Mouse (Mus musculus): ENCODE data around the gene Cacnb2. TPM values are rescaled to one million over a fixed set of nuclear protein-coding genes. Genes with fewer than 3 reads are reported as not detected.

The Cacnb2 gene
- polyA plus RNA-seq, 1 experiment from 2014 or later: 14.3 TPM

- no peak overlapping the region; a peak in 1 of 4 replicates for H3K27ac ChIP-seq (replicated peaks in 1 of 2; ENCODE audit: control insufficient read depth in 1 of 2, insufficient read depth in 1 of 2, low read depth in 2 of 2, low read length in 2 of 2)
Observed at GRCm38 (mm10) chr2:14739510-14739909, 136.6 kb downstream of the Cacnb2 start.

GRCm38 (mm10) chr2:14740359-14740758 is 137.5 kb downstream of the Cacnb2 start:
- no peak overlapping the region for H3K4me2 ChIP-seq (ENCODE audit: low read length)
- H3K9me3 ChIP-seq (ENCODE audit: control insufficient read depth, low read length): no peaks in the 10 kb centered on the region
- H3K27me3 ChIP-seq (ENCODE audit: control insufficient read depth, insufficient read depth, low read length): no peaks in the 10 kb centered on the region
- no peak overlapping the region for H3K4me3 ChIP-seq (ENCODE audit: control insufficient read depth in 1 of 2, insufficient read depth in 1 of 2, low read depth in 1 of 2, low read length in 2 of 2)
- WGBS: 66% methylated on average over 7 of the region's 7 CpGs
- H3K36me3 ChIP-seq (ENCODE audit: control insufficient read depth, insufficient read depth, low read length): no peaks in the 10 kb centered on the region
- peaks cover 2 to 20% of the 10 kb centered on the region in 2 experiments; a peak in 2 of 4 replicates for H3K4me1 ChIP-seq (ENCODE audit: control insufficient read depth in 2 of 2, insufficient read depth in 2 of 2, low read length in 2 of 2)
- H3K27ac ChIP-seq (replicated peaks in 1 of 2; ENCODE audit: control insufficient read depth in 1 of 2, insufficient read depth in 1 of 2, low read depth in 2 of 2, low read length in 2 of 2): no peak overlapping the region
- ATAC-seq (ENCODE audit: insufficient number of reproducible peaks, insufficient read depth, low FRiP score, low read depth): no peak
- H3K9ac ChIP-seq (ENCODE audit: low read length): no peak overlapping the region

More at GRCm38 (mm10) chr2:14739510-14739909, 136.6 kb downstream of the Cacnb2 start:
- ATAC-seq (ENCODE audit: insufficient number of reproducible peaks, insufficient read depth, low FRiP score, low read depth): no peak
- no peaks in the 10 kb centered on the region for H3K36me3 ChIP-seq (ENCODE audit: control insufficient read depth, insufficient read depth, low read length)
- no peak overlapping the region for H3K9ac ChIP-seq (ENCODE audit: low read length)
- 87% methylated on average over 15 of the region's 15 CpGs for WGBS
- H3K4me3 ChIP-seq (ENCODE audit: control insufficient read depth in 1 of 2, insufficient read depth in 1 of 2, low read depth in 1 of 2, low read length in 2 of 2): no peak overlapping the region
- H3K9me3 ChIP-seq (ENCODE audit: control insufficient read depth, low read length): no peaks in the 10 kb centered on the region
- no peaks in the 10 kb centered on the region for H3K27me3 ChIP-seq (ENCODE audit: control insufficient read depth, insufficient read depth, low read length)
- H3K4me2 ChIP-seq (ENCODE audit: low read length): no peak overlapping the region
- peaks cover 2 to 18% of the 10 kb centered on the region in 2 experiments; a peak in 2 of 4 replicates for H3K4me1 ChIP-seq (ENCODE audit: control insufficient read depth in 2 of 2, insufficient read depth in 2 of 2, low read length in 2 of 2)

- Histone ChIP-seq H3K27ac (replicated peaks in 1 of 2; ENCODE audit: control insufficient read depth in 1 of 2, insufficient read depth in 1 of 2, low read depth in 2 of 2, low read length in 2 of 2) (no peak overlapping the region), H3K9me3 (ENCODE audit: control insufficient read depth, low read length) (no peaks in the 10 kb centered on the region), H3K4me3 (ENCODE audit: control insufficient read depth in 1 of 2, insufficient read depth in 1 of 2, low read depth in 1 of 2, low read length in 2 of 2) (no peak overlapping the region), H3K9ac (ENCODE audit: low read length) (no peak overlapping the region), H3K4me1 (ENCODE audit: control insufficient read depth in 2 of 2, insufficient read depth in 2 of 2, low read length in 2 of 2) (peaks cover 0 to 8% of the 10 kb centered on the region in 2 experiments; a peak in 1 of 4 replicates), H3K4me2 (ENCODE audit: low read length) (no peak overlapping the region), H3K36me3 (ENCODE audit: control insufficient read depth, insufficient read depth, low read length) (no peaks in the 10 kb centered on the region), H3K27me3 (ENCODE audit: control insufficient read depth, insufficient read depth, low read length) (no peaks in the 10 kb centered on the region)
- WGBS: 64% methylated on average over 1 of the region's 1 CpGs
- ATAC-seq (ENCODE audit: insufficient number of reproducible peaks, insufficient read depth, low FRiP score, low read depth): no peak
Observed at GRCm38 (mm10) chr2:14744761-14745160, 141.9 kb downstream of the Cacnb2 start.

- ATAC-seq (ENCODE audit: insufficient number of reproducible peaks, insufficient read depth, low FRiP score, low read depth): no peak
- 35% methylated on average over 4 of the region's 4 CpGs for WGBS
- peaks cover 0 to 23% of the 10 kb centered on the region in 2 experiments for H3K4me1 ChIP-seq (ENCODE audit: control insufficient read depth in 2 of 2, insufficient read depth in 2 of 2, low read length in 2 of 2)
- H3K4me3 ChIP-seq (ENCODE audit: control insufficient read depth in 1 of 2, insufficient read depth in 1 of 2, low read depth in 1 of 2, low read length in 2 of 2): no peak overlapping the region
- no peak overlapping the region for H3K4me2 ChIP-seq (ENCODE audit: low read length)
- H3K36me3 ChIP-seq (ENCODE audit: control insufficient read depth, insufficient read depth, low read length): no peaks in the 10 kb centered on the region
- H3K27ac ChIP-seq (replicated peaks in 1 of 2; ENCODE audit: control insufficient read depth in 1 of 2, insufficient read depth in 1 of 2, low read depth in 2 of 2, low read length in 2 of 2): no peak overlapping the region; a peak in 1 of 4 replicates
- H3K9ac ChIP-seq (ENCODE audit: low read length): no peak overlapping the region
- H3K9me3 ChIP-seq (ENCODE audit: control insufficient read depth, low read length): no peaks in the 10 kb centered on the region
- H3K27me3 ChIP-seq (ENCODE audit: control insufficient read depth, insufficient read depth, low read length): no peaks in the 10 kb centered on the region
Observed at GRCm38 (mm10) chr2:14762846-14763245, 160.0 kb downstream of the Cacnb2 start.

- no peak for ATAC-seq (ENCODE audit: insufficient number of reproducible peaks, insufficient read depth, low FRiP score, low read depth)
- no peak overlapping the region for H3K27ac ChIP-seq (replicated peaks in 1 of 2; ENCODE audit: control insufficient read depth in 1 of 2, insufficient read depth in 1 of 2, low read depth in 2 of 2, low read length in 2 of 2)
- 77% methylated on average over 6 of the region's 6 CpGs for WGBS
- H3K36me3 ChIP-seq (ENCODE audit: control insufficient read depth, insufficient read depth, low read length): no peaks in the 10 kb centered on the region
- no peak overlapping the region for H3K4me2 ChIP-seq (ENCODE audit: low read length)
- no peak overlapping the region for H3K9ac ChIP-seq (ENCODE audit: low read length)
- no peaks in the 10 kb centered on the region for H3K27me3 ChIP-seq (ENCODE audit: control insufficient read depth, insufficient read depth, low read length)
- H3K4me3 ChIP-seq (ENCODE audit: control insufficient read depth in 1 of 2, insufficient read depth in 1 of 2, low read depth in 1 of 2, low read length in 2 of 2): no peak overlapping the region
- peaks cover 0 to 23% of the 10 kb centered on the region in 2 experiments for H3K4me1 ChIP-seq (ENCODE audit: control insufficient read depth in 2 of 2, insufficient read depth in 2 of 2, low read length in 2 of 2)
- no peaks in the 10 kb centered on the region for H3K9me3 ChIP-seq (ENCODE audit: control insufficient read depth, low read length)
Observed at GRCm38 (mm10) chr2:14763931-14764330, 161.0 kb downstream of the Cacnb2 start.

GRCm38 (mm10) chr2:14769448-14769847 is 166.6 kb downstream of the Cacnb2 start:
- 84% methylated on average over 1 of the region's 1 CpGs for WGBS
- H3K27me3 ChIP-seq (ENCODE audit: control insufficient read depth, insufficient read depth, low read length): no peaks in the 10 kb centered on the region
- H3K9me3 ChIP-seq (ENCODE audit: control insufficient read depth, low read length): no peaks in the 10 kb centered on the region
- peaks cover 0 to 6% of the 10 kb centered on the region in 2 experiments; a peak in 1 of 4 replicates for H3K4me1 ChIP-seq (ENCODE audit: control insufficient read depth in 2 of 2, insufficient read depth in 2 of 2, low read length in 2 of 2)
- H3K9ac ChIP-seq (ENCODE audit: low read length): no peak overlapping the region
- no peak overlapping the region for H3K27ac ChIP-seq (replicated peaks in 1 of 2; ENCODE audit: control insufficient read depth in 1 of 2, insufficient read depth in 1 of 2, low read depth in 2 of 2, low read length in 2 of 2)
- no peak overlapping the region for H3K4me2 ChIP-seq (ENCODE audit: low read length)
- H3K36me3 ChIP-seq (ENCODE audit: control insufficient read depth, insufficient read depth, low read length): no peaks in the 10 kb centered on the region
- no peak overlapping the region for H3K4me3 ChIP-seq (ENCODE audit: control insufficient read depth in 1 of 2, insufficient read depth in 1 of 2, low read depth in 1 of 2, low read length in 2 of 2)
- ATAC-seq (ENCODE audit: insufficient number of reproducible peaks, insufficient read depth, low FRiP score, low read depth): no peak

GRCm38 (mm10) chr2:14770635-14771034 is 167.7 kb downstream of the Cacnb2 start:
- no peak overlapping the region for H3K9ac ChIP-seq (ENCODE audit: low read length)
- no peak overlapping the region for H3K4me2 ChIP-seq (ENCODE audit: low read length)
- WGBS: 77% methylated on average over 4 of the region's 4 CpGs
- H3K27me3 ChIP-seq (ENCODE audit: control insufficient read depth, insufficient read depth, low read length): no peaks in the 10 kb centered on the region
- no peak overlapping the region for H3K4me3 ChIP-seq (ENCODE audit: control insufficient read depth in 1 of 2, insufficient read depth in 1 of 2, low read depth in 1 of 2, low read length in 2 of 2)
- peaks cover 0 to 4% of the 10 kb centered on the region in 2 experiments; a peak in 2 of 4 replicates for H3K4me1 ChIP-seq (ENCODE audit: control insufficient read depth in 2 of 2, insufficient read depth in 2 of 2, low read length in 2 of 2)
- ATAC-seq (ENCODE audit: insufficient number of reproducible peaks, insufficient read depth, low FRiP score, low read depth): no peak
- H3K27ac ChIP-seq (replicated peaks in 1 of 2; ENCODE audit: control insufficient read depth in 1 of 2, insufficient read depth in 1 of 2, low read depth in 2 of 2, low read length in 2 of 2): no peak overlapping the region
- no peaks in the 10 kb centered on the region for H3K36me3 ChIP-seq (ENCODE audit: control insufficient read depth, insufficient read depth, low read length)
- H3K9me3 ChIP-seq (ENCODE audit: control insufficient read depth, low read length): no peaks in the 10 kb centered on the region

GRCm38 (mm10) chr2:14774375-14774774 is 171.5 kb downstream of the Cacnb2 start:
- Histone ChIP-seq H3K9ac (ENCODE audit: low read length) (no peak overlapping the region), H3K27ac (replicated peaks in 1 of 2; ENCODE audit: control insufficient read depth in 1 of 2, insufficient read depth in 1 of 2, low read depth in 2 of 2, low read length in 2 of 2) (no peak overlapping the region), H3K4me1 (ENCODE audit: control insufficient read depth in 2 of 2, insufficient read depth in 2 of 2, low read length in 2 of 2) (no peaks in the 10 kb centered on the region; a peak in 1 of 4 replicates), H3K4me3 (ENCODE audit: control insufficient read depth in 1 of 2, insufficient read depth in 1 of 2, low read depth in 1 of 2, low read length in 2 of 2) (no peak overlapping the region), H3K27me3 (ENCODE audit: control insufficient read depth, insufficient read depth, low read length) (no peaks in the 10 kb centered on the region), H3K9me3 (ENCODE audit: control insufficient read depth, low read length) (no peaks in the 10 kb centered on the region), H3K4me2 (ENCODE audit: low read length) (no peak overlapping the region), H3K36me3 (ENCODE audit: control insufficient read depth, insufficient read depth, low read length) (no peaks in the 10 kb centered on the region)
- WGBS: 41% methylated on average over 1 of the region's 1 CpGs
- ATAC-seq (ENCODE audit: insufficient number of reproducible peaks, insufficient read depth, low FRiP score, low read depth): no peak

All from heart, embryonic 14.5 days (tissue).